Mouse (Mus musculus) spleen, adult 2 months (tissue): ENCODE measurements around the gene C2.

Experiments used
- CTCF ChIP-seq: fragments of 200-500 bp; IDR thresholded peaks from 2 replicates; pipeline ENCODE4 v1.5.1; 2011; ENCODE audit warnings: mild to moderate bottlenecking, inconsistent platforms; ENCODE audit not compliant: insufficient read depth, insufficient read length, insufficient replicate concordance; ENCODE audit errors: extremely low read depth
- POLR2A ChIP-seq: fragments of 200-500 bp; IDR thresholded peaks from 2 replicates; pipeline ENCODE4 v1.6.1; 2011; ENCODE audit warnings: low read depth, low read length, inconsistent platforms

GRCm38 (mm10) chr17:34840736-34841307 lies 57.2 kb downstream of the C2 start:
- TF ChIP-seq CTCF (no peak), POLR2A (no peak)
